Mouse (Mus musculus) forebrain, embryonic 11.5 days (tissue): ENCODE measurements at regions not wholly inside any gene's neighbourhood (a gene's known extent, or its start where the extent isn't known, plus 50 kb on each side); places are given as distances from the start of the nearest gene placed in this dataset.

Experiments used
- ATAC-seq: fragments of 200-750 bp; cut with Nextera tagmentation; replicated peaks from 2 replicates; pipeline ENCODE4 v1.8.0; 2017; ENCODE audit warnings: moderate TSS enrichment; ENCODE audit not compliant: low FRiP score
- DNase-seq: peaks from one replicate; pipeline ENCODE4 v3.0.0-alpha.2; 2017; ENCODE audit warnings: low spot score
- H3K27ac ChIP-seq: fragments of 300-500 bp; sonication (generic); 2 replicates; pipeline ENCODE4 v1.5.1; 2014; ENCODE audit warnings: low read depth, low read length
- H3K27me3 ChIP-seq: fragments of 300-500 bp; sonication (generic); 2 replicates; pipeline ENCODE4 v1.6.1; 2014; ENCODE audit warnings: mild to moderate bottlenecking, low read length, mixed read lengths; ENCODE audit not compliant: control insufficient read depth, insufficient read depth
- H3K36me3 ChIP-seq: fragments of 300-500 bp; sonication (generic); 2 replicates; pipeline ENCODE4 v1.6.1; 2014; ENCODE audit warnings: mild to moderate bottlenecking, low read length, moderate library complexity, mixed read lengths; ENCODE audit not compliant: control insufficient read depth, insufficient read depth
- H3K4me1 ChIP-seq: fragments of 300-500 bp; sonication (generic); replicated peaks from 2 replicates; pipeline ENCODE4 v1.6.1; 2014; ENCODE audit warnings: low read length, mixed read lengths; ENCODE audit not compliant: control insufficient read depth, insufficient read depth
- H3K4me2 ChIP-seq: fragments of 300-500 bp; sonication (generic); 2 replicates; pipeline ENCODE4 v1.6.1; 2014; ENCODE audit warnings: low read depth, mild to moderate bottlenecking, low read length, moderate library complexity, mixed read lengths; ENCODE audit not compliant: severe bottlenecking
- H3K4me3 ChIP-seq: fragments of 300-500 bp; sonication (generic); 2 replicates; pipeline ENCODE4 v1.5.1; 2014; ENCODE audit warnings: low read depth, low read length
- H3K9ac ChIP-seq: fragments of 300-500 bp; sonication (generic); 2 replicates; pipeline ENCODE4 v1.6.1; 2014; ENCODE audit warnings: low read length
- H3K9me3 ChIP-seq: fragments of 300-500 bp; sonication (generic); 2 replicates; pipeline ENCODE4 v1.6.1; 2016; ENCODE audit warnings: low read length, mixed read lengths; ENCODE audit not compliant: control insufficient read depth
- WGBS: fragments of 180-500 bp; shearing (Covaris S2); extraction: QIAGEN DNeasy Blood & Tissue Kit; methylation state at CpG from one replicate; pipeline ENCODE4 v1.1.7; 2014; 5-methylcytosine and 5-hydroxymethylcytosine counted together

DNA sequence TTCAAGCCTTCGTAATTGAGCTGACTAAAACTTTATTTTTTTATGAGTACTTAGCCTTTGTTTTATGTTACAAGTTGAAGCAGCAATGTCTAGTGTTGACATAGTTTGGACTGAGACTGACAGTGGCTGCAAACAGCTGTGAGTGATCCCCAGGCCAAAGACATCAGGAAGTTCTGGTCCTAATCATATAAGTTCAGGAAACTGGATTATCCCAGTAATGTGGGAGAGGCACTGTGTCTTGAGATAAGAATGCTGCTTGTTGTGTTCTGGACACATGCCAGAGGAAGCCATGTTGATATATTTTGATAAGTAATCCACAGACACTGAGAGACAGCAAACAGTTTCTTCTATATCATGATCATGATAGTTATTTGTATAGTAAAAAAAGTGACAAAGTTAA, 153.4 kb downstream of the Lrriq3 start:
- DNase-seq, result no peak
- ATAC-seq, result no peak
- Histone ChIP-seq H3K9ac (no peak overlapping the region), H3K4me3 (no peak overlapping the region), H3K27me3 (no peaks in the 10 kb centered on the region), H3K27ac (no peak overlapping the region), H3K36me3 (no peaks in the 10 kb centered on the region), H3K4me2 (no peak overlapping the region), H3K4me1 (no peaks in the 10 kb centered on the region), H3K9me3 (no peaks in the 10 kb centered on the region)
- 90% methylated on average over 1 of the region's 1 CpGs for WGBS

DNA sequence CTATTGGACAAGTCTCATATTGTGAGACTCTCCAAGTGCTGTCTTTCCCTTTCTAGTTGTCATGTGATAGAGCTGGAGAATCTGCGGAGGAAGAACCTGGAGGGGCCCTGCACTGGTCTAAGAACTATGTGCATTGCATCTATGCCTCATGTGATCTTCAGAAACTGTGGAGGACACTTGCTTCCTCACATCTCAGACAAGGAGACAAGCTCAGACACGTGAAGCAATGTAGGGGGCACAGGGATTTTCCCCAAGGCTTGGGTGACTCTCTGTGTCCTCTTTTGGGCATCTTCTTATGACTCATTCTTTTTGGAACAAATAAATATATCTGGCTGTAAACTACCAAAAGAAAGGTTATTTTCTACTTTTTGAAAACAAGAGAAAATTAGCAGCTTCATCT, 153.9 kb downstream of the Lrriq3 start:
- H3K27ac ChIP-seq, result no peak overlapping the region
- no peak overlapping the region for H3K9ac ChIP-seq
- H3K4me1 ChIP-seq, result no peaks in the 10 kb centered on the region
- H3K4me3 ChIP-seq, result no peak overlapping the region
- H3K9me3 ChIP-seq, result no peaks in the 10 kb centered on the region
- 79% methylated on average over 2 of the region's 2 CpGs for WGBS
- no peaks in the 10 kb centered on the region for H3K36me3 ChIP-seq
- ATAC-seq (no peak), DNase-seq (no peak)
- H3K4me2 ChIP-seq, result no peak overlapping the region
- no peaks in the 10 kb centered on the region for H3K27me3 ChIP-seq

DNA sequence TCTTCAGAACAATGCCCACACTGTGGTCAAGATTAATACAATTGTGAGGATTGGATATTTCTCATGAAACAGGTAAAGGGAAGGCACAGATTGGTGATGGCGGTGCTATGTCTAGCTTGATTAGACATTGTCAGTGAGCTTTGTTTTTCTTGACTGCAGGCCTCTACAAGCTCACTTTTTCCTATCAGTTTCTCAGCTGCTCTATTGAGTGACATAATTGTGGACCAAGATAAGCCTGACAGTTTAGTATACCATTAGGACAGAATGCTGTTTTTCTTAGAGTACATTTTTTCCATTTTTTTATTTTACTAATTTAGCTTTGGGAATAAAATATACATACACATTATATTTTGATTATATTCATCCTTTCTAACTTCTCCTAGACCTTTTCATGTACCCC, 154.7 kb downstream of the Lrriq3 start:
- H3K4me2 ChIP-seq, result no peak overlapping the region
- no peak overlapping the region for H3K27ac ChIP-seq
- H3K4me1 ChIP-seq, result no peaks in the 10 kb centered on the region
- 95% methylated on average over 1 of the region's 1 CpGs for WGBS
- no peak for DNase-seq
- no peak overlapping the region for H3K4me3 ChIP-seq
- no peak for ATAC-seq
- no peaks in the 10 kb centered on the region for H3K27me3 ChIP-seq
- no peak overlapping the region for H3K9ac ChIP-seq
- H3K36me3 ChIP-seq, result no peaks in the 10 kb centered on the region
- H3K9me3 ChIP-seq, result no peaks in the 10 kb centered on the region

DNA sequence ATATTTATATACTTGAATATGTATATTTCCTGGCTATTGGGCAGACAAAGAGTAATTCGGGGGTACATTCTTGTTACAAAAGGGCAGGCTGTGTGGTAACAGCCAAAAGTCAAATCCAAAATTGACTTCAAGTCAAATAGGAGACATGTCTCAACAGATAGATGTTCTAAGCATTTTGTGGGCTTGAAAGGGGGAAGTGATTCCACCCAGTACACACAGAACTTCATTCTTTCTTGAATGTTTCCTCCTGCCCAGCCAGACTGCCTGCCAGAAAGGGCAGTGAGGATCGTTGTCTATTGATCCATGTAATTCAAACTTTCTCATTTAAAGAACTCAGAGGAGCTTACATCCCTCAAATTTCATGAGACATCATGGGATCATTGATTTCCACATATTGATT, 157.7 kb downstream of the Lrriq3 start:
- WGBS, result 87% methylated on average over 2 of the region's 2 CpGs
- DNase-seq, result no peak
- H3K27me3 ChIP-seq, result no peaks in the 10 kb centered on the region
- H3K4me2 ChIP-seq, result no peak overlapping the region
- no peak overlapping the region for H3K27ac ChIP-seq
- no peak overlapping the region for H3K9ac ChIP-seq
- H3K36me3 ChIP-seq, result no peaks in the 10 kb centered on the region
- no peaks in the 10 kb centered on the region for H3K9me3 ChIP-seq
- no peak for ATAC-seq
- no peaks in the 10 kb centered on the region for H3K4me1 ChIP-seq
- H3K4me3 ChIP-seq, result no peak overlapping the region

DNA sequence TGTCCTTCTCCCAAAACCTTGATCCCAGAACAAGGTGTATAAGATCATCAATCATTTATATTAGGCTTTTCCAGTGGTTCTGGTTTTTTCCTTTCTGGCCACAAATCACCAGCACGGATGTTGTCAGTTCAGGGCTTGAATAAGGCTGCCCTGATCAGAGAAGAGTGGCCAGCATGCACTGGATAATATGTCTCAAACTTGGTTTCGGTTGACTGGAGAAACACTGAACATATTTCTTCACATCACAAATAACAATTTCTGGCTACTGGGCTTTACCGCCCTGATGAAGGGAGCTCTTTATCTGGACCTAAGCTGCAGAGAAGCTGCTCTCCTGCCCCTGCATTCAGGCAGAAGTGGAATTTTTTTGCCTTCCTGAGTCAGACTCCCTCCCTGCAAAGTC, 205.0 kb downstream of the Lrriq3 start:
- Histone ChIP-seq H3K36me3 (no peaks in the 10 kb centered on the region), H3K9me3 (no peaks in the 10 kb centered on the region), H3K9ac (no peak overlapping the region), H3K4me3 (no peak overlapping the region), H3K4me2 (no peak overlapping the region), H3K27me3 (no peaks in the 10 kb centered on the region), H3K4me1 (no peaks in the 10 kb centered on the region), H3K27ac (no peak overlapping the region)
- no peak for DNase-seq
- ATAC-seq, result 0 out of 2 replicates have a peak, but pooled peaks have one; percentile 19
- WGBS, result 74% methylated on average over 3 of the region's 3 CpGs

DNA sequence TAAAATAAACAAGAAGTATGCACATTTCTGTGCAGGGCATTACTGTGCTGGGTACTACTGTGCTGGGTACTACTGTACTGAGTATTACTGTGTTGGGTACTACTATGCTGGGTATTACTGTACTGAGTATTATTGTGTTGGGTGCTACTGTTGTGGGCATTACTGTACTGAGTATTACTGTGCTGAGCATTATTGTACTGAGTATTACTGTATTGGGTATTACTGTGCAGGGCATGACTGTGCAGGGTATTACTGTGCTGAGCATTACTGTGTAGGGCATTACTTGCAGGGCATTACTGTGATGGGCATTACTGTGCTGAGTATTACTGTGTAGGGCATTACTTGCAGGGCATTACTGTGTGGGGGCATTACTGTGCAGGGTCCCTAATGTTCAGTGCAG, 205.5 kb downstream of the Lrriq3 start:
- H3K27ac ChIP-seq, result no peak overlapping the region
- no peaks in the 10 kb centered on the region for H3K27me3 ChIP-seq
- H3K4me3 ChIP-seq, result no peak overlapping the region
- H3K4me1 ChIP-seq, result no peaks in the 10 kb centered on the region
- H3K9me3 ChIP-seq, result no peaks in the 10 kb centered on the region
- peak; percentile 45; the same call in 1 of the 2 replicates for ATAC-seq
- H3K4me2 ChIP-seq, result no peak overlapping the region
- H3K36me3 ChIP-seq, result no peaks in the 10 kb centered on the region
- H3K9ac ChIP-seq, result no peak overlapping the region
- DNase-seq, result no peak

DNA sequence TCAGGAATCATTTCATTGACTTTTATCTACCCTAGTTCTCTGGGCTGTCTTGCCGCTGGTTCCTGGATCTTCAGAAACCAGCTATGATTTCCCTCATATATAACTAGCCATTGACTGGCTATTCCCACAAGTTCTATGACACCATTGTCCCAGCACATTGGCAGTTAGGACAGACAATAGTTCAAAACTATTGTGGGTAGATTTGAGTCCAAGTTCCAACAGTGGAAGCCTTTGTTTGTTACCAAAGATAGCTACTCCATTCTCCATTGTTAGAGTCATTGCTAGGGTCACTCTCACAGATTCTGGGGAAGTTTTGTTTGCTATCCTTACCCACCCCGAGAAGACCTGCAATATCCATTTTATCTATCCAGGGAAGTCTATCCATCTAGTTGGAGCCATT, 229.1 kb downstream of the Lrriq3 start:
- H3K9ac ChIP-seq, result no peak overlapping the region
- H3K4me3 ChIP-seq, result no peak overlapping the region
- H3K27me3 ChIP-seq, result no peaks in the 10 kb centered on the region
- DNase-seq, result no peak
- WGBS, result 84% methylated on average over 2 of the region's 2 CpGs
- H3K36me3 ChIP-seq, result no peaks in the 10 kb centered on the region
- no peaks in the 10 kb centered on the region for H3K9me3 ChIP-seq
- H3K27ac ChIP-seq, result no peak overlapping the region
- no peak overlapping the region for H3K4me2 ChIP-seq
- no peak for ATAC-seq
- no peaks in the 10 kb centered on the region for H3K4me1 ChIP-seq

DNA sequence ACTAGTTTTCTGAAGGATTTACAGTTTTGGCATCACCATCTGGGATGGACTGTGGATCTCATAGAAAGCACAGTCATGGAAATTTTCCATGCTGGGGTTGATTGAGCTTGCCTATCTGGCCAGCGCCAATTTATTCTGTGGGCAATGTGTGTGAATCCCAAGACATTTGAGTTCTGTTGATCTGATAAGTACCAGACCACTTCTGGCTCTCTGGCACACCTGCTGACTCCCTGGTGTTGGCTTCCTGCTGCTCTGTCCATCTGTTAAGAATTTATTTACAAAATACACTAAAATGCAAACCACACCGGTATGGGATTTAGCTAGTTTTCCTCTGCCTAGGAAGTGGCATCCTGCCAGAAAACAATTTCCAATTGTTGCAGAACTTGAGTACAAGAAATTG, 236.5 kb downstream of the Lrriq3 start:
- ATAC-seq, result no peak
- H3K4me1 ChIP-seq, result no peaks in the 10 kb centered on the region
- 84% methylated on average over 2 of the region's 2 CpGs for WGBS

DNA sequence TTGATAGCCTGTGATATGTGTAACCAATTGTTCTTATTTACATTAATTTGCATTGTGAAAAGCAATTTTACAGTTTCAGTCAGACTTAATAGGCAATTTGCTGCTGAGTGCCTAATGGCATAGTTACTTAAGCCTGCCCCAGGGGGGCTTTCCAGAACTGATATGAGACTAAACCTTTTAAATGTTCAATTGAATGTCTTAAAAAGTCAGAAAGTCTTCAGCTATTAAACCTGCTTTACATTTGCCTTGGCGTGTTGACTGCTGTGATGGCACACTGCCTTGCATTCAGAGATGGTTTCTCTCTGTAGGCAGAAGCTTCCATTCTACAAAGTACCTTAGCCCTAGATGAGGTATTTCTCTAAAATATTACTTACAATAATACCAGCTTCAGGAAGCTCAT, 256.0 kb downstream of the Lrriq3 start:
- 87% methylated on average over 1 of the region's 1 CpGs for WGBS
- no peaks in the 10 kb centered on the region for H3K4me1 ChIP-seq
- H3K9ac ChIP-seq, result no peak overlapping the region
- ATAC-seq (no peak), DNase-seq (no peak)
- no peak overlapping the region for H3K4me2 ChIP-seq
- no peak overlapping the region for H3K27ac ChIP-seq
- no peaks in the 10 kb centered on the region for H3K36me3 ChIP-seq
- H3K27me3 ChIP-seq, result no peaks in the 10 kb centered on the region
- H3K4me3 ChIP-seq, result no peak overlapping the region
- no peaks in the 10 kb centered on the region for H3K9me3 ChIP-seq

More for the DNA sequence above, 236.5 kb downstream of the Lrriq3 start:
- Histone ChIP-seq H3K36me3 (no peaks in the 10 kb centered on the region), H3K27me3 (no peaks in the 10 kb centered on the region), H3K4me2 (no peak overlapping the region), H3K9ac (no peak overlapping the region), H3K9me3 (no peaks in the 10 kb centered on the region), H3K27ac (no peak overlapping the region), H3K4me3 (no peak overlapping the region)
- no peak for DNase-seq
